Mouse (Mus musculus) olfactory bulb, adult 2 months (tissue): ENCODE data around the gene Erbb4.

Source experiments
- CTCF ChIP-seq: fragments of 200-500 bp; IDR thresholded peaks from 2 replicates; pipeline ENCODE4 v1.5.1; 2012; ENCODE audit warnings: low read depth, mild to moderate bottlenecking, low read length, moderate library complexity; ENCODE audit not compliant: insufficient read depth
- POLR2A ChIP-seq: fragments of 200-500 bp; IDR thresholded peaks from 2 replicates; pipeline ENCODE4 v1.6.1; 2012; ENCODE audit warnings: mild to moderate bottlenecking, low read depth, low read length, moderate library complexity; ENCODE audit not compliant: insufficient read depth

DNA sequence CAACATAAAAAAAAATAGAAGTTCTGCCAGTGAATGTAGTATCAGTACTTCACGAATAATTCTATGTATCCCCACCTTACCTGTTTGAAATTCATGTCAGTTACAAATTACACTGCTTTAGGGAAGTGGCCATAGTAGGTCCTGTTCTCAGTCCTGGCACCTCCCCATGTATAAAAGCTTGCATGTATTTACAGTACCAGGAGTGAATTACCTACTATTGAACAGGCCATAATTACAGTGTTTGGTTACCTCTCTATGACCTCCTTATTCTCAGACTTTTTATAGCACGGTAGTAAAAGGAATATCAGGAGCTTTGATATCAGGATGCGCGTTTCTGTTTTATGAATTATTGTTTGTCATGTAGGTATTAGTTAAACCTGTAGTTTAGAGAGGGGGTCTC lies 564.9 kb downstream of the Erbb4 start:
- TF ChIP-seq CTCF (no peak), POLR2A (no peak)
